8 mouse cellular contexts compared by ENCODE assay signal in genomic region chr1:165617166-165617891, GRCm38 (mm10). TPM values are rescaled to one million over a fixed set of nuclear protein-coding genes. Genes with fewer than 3 reads are reported as not detected.
DNase-seq lines count a peak whose midpoint lies in the region; ATAC-seq lines count a peak whose summit lies in the region.

No protein-coding gene starts in this region.

- peak; percentile 73 for DNase-seq in embryo, embryonic 10.5 days (ENCODE audit: low spot score)
- peak; percentile 19 for DNase-seq in forelimb bud, embryonic 11.5 days (ENCODE audit: low read depth, low spot score)
- DNase-seq in left cerebral cortex, postnatal 14 days (ENCODE audit: low spot score in 2 of 2), result no peak
- DNase-seq in right cerebral cortex, postnatal 14 days, result no peak
- no peak for DNase-seq in B cell, adult 2 months

- H3K4me1 ChIP-seq in intestine, embryonic 15.5 days (replicated peaks), result peaks cover 16% of the 10 kb centered on the region; the same call in 1 of the 2 replicates
- peaks cover 25% of the 10 kb centered on the region for H3K4me1 ChIP-seq in liver, embryonic 15.5 days (replicated peaks)
- H3K4me1 ChIP-seq in stomach, embryonic 14.5 days (ENCODE audit: control insufficient read depth, insufficient read depth, low read length), result peaks cover 27% of the 10 kb centered on the region

- H3K4me2 ChIP-seq in intestine, embryonic 15.5 days (replicated peaks), result peak overlapping the region; percentile 28
- peak overlapping the region; percentile 16; the same call in 1 of the 2 replicates for H3K4me2 ChIP-seq in liver, embryonic 15.5 days
- H3K4me2 ChIP-seq in stomach, embryonic 14.5 days (replicated peaks; ENCODE audit: low read depth, low read length), result peak overlapping the region; percentile 22; the same call in 1 of the 2 replicates

- H3K9ac ChIP-seq in intestine, embryonic 15.5 days, result no peak overlapping the region
- no peak overlapping the region for H3K9ac ChIP-seq in liver, embryonic 15.5 days
- H3K9ac ChIP-seq in stomach, embryonic 14.5 days (replicated peaks; ENCODE audit: low read depth, low read length), result no peak overlapping the region

- 15% methylated on average over 15 of the region's 15 CpGs for WGBS in intestine, embryonic 15.5 days
- WGBS in liver, embryonic 15.5 days (ENCODE audit: insufficient replicate concordance), result 38% methylated on average over 15 of the region's 15 CpGs
- WGBS in stomach, embryonic 14.5 days, result 13% methylated on average over 15 of the region's 15 CpGs

- peak overlapping the region; percentile 74 for H3K27ac ChIP-seq in intestine, embryonic 15.5 days
- H3K27ac ChIP-seq in liver, embryonic 15.5 days (replicated peaks), result peak overlapping the region; percentile 76
- peak overlapping the region; percentile 53; the same call in 1 of the 2 replicates for H3K27ac ChIP-seq in stomach, embryonic 14.5 days (ENCODE audit: low read length)

- H3K9me3 ChIP-seq in intestine, embryonic 15.5 days, result no peaks in the 10 kb centered on the region
- no peaks in the 10 kb centered on the region for H3K9me3 ChIP-seq in liver, embryonic 15.5 days (replicated peaks)
- no peaks in the 10 kb centered on the region; the same call in 1 of the 2 replicates for H3K9me3 ChIP-seq in stomach, embryonic 14.5 days (ENCODE audit: control insufficient read depth, low read depth, low read length)

- 0 out of 2 replicates have a peak, but pooled peaks cover 4% of the 10 kb centered on the region for H3K36me3 ChIP-seq in intestine, embryonic 15.5 days
- no peaks in the 10 kb centered on the region for H3K36me3 ChIP-seq in liver, embryonic 15.5 days (replicated peaks)
- peaks cover 13% of the 10 kb centered on the region for H3K36me3 ChIP-seq in stomach, embryonic 14.5 days (ENCODE audit: control insufficient read depth, insufficient read depth, low read length)

- no peaks in the 10 kb centered on the region for H3K27me3 ChIP-seq in intestine, embryonic 15.5 days (replicated peaks)
- no peaks in the 10 kb centered on the region for H3K27me3 ChIP-seq in liver, embryonic 15.5 days
- H3K27me3 ChIP-seq in stomach, embryonic 14.5 days (ENCODE audit: control insufficient read depth, insufficient read depth, low read length), result no peaks in the 10 kb centered on the region

- no peak overlapping the region for H3K4me3 ChIP-seq in intestine, embryonic 15.5 days (replicated peaks)
- H3K4me3 ChIP-seq in liver, embryonic 15.5 days (replicated peaks), result no peak overlapping the region
- H3K4me3 ChIP-seq in stomach, embryonic 14.5 days (ENCODE audit: low read depth, low read length), result no peak overlapping the region

- ATAC-seq in intestine, embryonic 15.5 days, result peak; percentile 78
- peak; percentile 79 for ATAC-seq in liver, embryonic 15.5 days (ENCODE audit: insufficient read depth)
- peak; percentile 53; the same call in 1 of the 2 replicates for ATAC-seq in stomach, embryonic 14.5 days (ENCODE audit: insufficient number of reproducible peaks, insufficient read depth, low FRiP score, low read depth)

- intact Hi-C loops in left cerebral cortex, postnatal 14 days (cut with DNase I), result no loop called here

RNA-seq across cellular contexts. Expression of gene Mpzl1, which starts 17.0 kb away (rescaled TPM):
- polyA plus RNA-seq in intestine, embryonic 15.5 days (2015; fragmentation: Nextera tagmentation; extraction: Ambion mirVana), result 129 and 130 TPM in 2 replicates
- polyA plus RNA-seq in liver, embryonic 15.5 days (2015; fragmentation: Nextera tagmentation; extraction: Ambion mirVana), result 25.5 and 28.7 TPM in 2 replicates
- 201 and 203 TPM in 2 replicates for polyA plus RNA-seq in stomach, embryonic 14.5 days (2014; fragmentation: Nextera tagmentation; extraction: Ambion mirVana)
- 10 to 100 TPM; 52.5 to 61.7 TPM for total RNA-seq in left cerebral cortex, postnatal 14 days (2021)

Comparison
In these comparisons a context has a peak if more than half of its experiments do, and no peak if none do; other contexts are left out.
1. DNase-seq: peak in embryo, embryonic 10.5 days (single experiment) and forelimb bud, embryonic 11.5 days (single experiment); none in left cerebral cortex, postnatal 14 days (0 of 2), right cerebral cortex, postnatal 14 days (single experiment) and B cell, adult 2 months (0 of 2).
2. Peak in every context shown above with its lines, with median percentiles within 50 percentile points of each other: ATAC-seq, H3K27ac ChIP-seq and H3K4me2 ChIP-seq.